Mouse (Mus musculus) thymus, postnatal 14 days (tissue): Measurements from ENCODE around the gene Smox.

ENCODE experiments used
- DNase-seq: peaks from one replicate; pipeline ENCODE4 v3.0.0; 2021

Gene Smox

DNA sequence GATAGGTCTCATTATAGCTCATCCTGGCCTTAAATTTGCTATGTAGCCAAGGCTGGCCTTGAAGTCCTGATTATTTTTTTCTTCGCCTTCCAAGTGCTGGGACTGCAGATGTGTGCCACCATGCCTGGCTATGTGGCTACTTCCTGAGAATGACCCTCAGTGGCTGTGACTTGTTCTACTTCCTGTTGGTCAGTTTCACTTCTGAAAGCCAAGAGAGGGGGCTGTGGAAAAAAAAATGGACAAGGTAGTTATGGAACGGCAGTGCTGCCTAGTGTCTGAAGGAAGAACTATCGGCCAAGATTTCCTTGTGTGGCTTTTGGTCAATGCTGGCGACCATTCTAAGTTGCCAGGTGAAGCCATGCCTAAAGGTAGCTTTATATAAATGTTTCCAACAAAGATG lies 26.3 kb downstream of the Smox start:
- DNase-seq: no peak

DNA sequence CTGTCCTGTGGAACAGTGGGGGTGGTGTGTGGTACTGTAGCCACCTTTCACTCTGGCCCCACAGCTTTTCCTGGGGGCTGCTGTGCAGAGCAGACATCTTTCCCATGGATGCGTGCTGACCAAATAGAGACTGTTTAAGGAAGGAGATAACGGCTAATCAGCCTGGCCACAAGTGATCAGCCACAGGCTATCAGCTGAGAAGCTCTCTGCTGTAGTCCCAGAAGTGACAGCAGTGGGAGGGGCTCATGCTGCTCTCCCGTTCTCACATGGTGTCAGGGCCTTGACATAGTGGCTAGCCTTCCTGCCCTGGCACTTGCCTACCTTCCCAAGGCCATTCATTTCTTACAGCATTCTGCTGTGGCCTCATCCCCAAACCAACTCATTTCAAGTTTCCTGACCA lies 27.5 kb downstream of the Smox start:
- DNase-seq: no peak

DNA sequence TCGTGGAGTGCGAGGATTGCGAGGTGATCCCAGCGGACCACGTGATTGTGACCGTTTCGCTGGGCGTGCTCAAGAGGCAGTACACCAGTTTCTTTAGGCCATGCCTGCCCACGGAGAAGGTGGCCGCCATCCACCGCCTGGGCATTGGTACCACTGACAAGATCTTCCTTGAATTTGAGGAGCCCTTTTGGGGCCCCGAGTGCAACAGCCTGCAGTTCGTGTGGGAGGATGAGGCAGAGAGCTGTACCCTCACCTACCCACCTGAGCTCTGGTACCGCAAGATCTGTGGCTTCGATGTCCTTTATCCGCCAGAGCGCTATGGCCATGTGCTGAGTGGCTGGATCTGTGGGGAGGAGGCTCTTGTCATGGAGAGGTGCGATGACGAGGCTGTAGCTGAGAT lies 29.4 kb downstream of the Smox start:
- DNase-seq: no peak

DNA sequence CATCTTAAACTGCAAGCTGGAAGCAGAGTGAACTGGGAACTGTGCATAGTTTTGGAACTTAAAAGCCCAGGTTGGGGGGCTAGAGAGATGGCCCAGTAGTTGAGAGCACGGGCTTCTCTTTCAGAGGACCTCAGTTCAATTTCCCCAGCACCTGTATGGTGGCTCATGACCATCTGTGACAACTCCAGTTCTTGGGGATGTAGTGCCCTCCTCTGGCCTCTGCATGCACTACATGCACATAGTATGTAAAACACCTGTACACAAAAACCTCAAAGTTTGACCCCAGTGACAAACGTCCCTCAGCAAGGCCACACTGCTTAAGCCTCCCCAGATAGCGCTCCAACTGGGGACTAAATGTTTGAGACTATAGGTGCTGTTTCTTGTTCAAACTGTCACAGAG lies 35.8 kb downstream of the Smox start:
- DNase-seq: peak; percentile 60

DNA sequence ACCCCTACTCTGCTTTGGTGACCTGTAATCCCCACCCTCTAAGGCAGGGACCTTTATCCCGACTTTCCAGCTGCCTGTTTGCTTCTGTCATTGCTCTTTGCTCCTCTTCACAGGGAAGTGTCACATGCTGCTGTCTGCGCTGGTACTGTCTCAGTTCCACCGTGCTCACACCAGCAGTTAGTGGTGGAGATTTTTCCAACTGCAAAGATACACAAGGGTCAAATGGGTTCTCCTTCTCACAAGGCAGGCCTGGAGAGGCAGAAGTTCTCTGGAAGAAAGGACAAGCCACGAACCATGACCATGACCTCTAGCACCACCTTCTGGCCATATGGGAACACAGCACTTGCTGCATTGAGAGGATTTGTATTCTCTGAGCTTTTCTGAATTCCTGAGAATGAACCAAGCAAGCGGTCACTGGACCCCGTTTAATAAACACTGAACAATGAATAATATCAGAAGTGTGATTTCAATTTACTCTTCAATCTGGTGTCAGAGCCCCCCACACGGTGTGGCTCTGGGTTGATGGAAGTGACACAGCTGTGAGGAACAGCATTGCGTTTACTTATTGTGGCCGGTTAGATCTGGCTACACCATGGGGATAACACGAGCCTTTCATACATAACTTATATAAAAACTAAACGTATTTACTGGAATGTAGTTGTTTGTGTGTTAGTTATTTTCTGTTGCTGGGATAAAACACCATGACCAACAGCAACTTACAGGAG lies 38.8 kb downstream of the Smox start:
- peak; percentile 57 for DNase-seq

DNA sequence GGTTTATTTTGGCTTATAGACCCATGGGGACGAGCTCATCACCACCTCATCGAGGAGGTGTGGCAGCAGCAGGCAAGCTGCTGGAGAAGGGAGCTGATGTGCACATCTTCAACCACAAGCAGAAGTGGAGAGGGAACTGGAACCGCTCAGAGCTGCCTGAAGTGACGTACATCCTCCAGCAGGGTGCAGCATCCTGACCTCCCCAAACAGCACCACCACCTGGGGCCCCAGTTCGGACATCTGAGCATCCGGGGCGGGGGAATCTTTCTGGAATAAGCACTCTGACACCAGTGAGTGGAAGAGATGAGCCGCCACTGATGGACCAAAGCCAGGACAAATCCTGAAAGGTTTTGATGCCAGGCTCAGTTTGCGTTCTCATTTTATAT lies 39.3 kb downstream of the Smox start:
- DNase-seq: peak; percentile 67

DNA sequence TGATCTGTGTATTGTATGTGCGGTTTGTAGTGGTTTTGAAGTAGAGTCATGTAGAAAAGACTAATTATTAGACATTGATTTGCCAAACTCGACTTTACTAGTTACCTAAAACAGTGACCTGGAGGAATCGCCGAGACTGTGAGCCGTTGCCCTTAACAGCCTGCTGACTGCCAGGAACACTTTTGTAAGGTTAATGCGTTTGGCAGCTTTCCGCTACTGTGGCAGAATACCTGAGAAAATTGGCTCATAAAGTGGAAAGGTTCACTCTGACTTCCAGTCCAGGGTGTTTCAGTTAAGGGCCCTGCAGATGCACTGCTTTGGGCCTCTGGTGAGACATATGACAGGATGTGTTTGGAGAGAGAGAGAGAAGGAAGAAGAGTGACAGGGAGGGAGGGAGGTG lies 40.0 kb downstream of the Smox start:
- no peak for DNase-seq

DNA sequence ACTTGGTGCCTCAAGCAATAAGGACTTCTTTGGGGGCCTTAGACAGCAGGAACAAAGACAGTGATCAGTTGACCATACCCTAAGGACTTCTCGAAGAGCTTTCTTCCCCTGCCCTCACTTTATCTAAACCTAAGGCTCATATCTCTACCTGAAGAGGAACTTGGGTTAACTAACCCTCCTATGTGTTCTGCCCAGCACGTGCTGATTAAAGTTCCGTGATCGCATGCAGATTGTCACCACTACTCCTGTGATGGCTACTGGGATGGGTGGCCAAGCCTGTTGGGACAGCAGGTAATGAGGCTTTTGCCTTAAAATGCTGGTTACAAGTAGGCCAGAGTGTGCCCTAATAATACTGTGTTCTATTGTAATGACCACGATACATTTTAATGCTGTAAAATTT lies 43.9 kb downstream of the Smox start:
- no peak for DNase-seq

DNA sequence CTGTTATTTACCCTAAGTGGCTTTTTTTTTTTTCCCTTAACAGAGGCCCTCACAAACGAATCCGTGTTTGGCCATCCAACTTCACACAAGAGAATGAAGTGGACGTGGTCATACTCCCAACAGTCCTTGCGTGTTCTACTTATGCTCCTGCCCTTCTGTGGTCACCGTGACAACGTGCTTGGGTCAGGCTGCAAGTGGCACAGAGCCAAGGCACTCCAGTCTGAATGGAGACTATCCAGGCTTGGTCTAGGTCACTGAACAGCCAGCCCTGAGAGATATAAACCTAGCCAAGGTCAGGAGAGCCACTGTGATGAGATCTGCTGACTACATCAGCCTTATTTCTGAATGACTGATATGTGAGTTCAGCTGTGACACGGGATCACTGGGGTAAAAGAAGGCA lies 47.0 kb downstream of the Smox start:
- DNase-seq: no peak

DNA sequence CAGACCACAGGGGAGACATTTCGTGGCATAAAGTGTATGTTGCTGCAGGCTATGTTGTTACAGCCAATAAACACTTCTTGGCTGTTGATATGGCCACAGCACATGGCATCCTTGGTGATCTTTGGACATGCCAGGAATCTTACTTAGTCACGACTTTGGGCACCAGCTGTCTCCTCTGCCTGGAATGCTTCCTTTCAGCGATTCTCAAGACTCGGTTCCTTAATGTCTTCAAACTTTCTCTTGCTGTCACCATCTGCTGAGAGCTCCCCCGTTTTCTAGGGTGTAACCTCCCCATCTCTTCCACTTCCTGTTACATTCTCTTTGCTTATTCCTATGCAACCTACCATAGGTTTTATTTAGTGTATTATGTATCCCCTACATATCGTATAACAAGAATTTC lies 48.5 kb downstream of the Smox start:
- DNase-seq: no peak

DNA sequence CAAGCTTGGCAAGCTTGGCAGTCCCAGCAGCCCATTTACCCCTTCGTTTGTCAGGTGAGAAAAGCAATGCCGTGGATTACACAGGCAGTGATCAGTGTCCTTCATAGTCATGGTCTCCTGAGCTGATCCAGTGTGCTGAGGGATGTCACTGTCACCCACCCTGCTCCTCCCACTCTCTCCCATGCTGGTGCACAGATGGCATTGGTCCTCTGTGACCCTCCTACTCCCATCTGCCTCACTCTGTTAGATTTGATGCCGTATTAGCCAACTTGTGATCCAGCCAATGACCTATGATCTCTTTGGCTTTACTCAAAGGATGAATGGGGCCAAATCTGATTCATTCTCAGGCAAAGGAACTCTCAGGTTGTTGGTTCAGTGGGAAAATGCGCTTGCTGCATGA lies 50.4 kb downstream of the Smox start:
- DNase-seq: no peak

DNA sequence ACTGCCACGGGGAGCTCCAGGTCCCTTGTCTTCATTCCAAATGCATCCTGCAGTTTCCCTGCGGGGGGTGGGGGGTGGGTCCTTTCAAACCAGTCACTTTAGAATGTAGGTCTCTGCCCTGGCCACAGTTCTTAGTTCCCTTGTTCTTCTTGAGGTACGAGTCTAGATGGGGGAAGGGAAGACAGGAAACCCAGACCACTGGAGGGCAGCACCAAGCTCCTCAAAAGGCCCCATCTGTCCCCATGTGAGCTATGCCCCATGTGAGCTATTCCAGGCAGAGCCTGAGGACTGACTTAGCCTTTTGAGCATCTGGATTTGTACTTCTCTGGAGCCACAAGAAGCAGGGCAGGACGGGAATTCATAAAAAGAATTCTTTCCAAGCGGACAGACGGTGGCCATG lies 51.2 kb downstream of the Smox start:
- peak; percentile 16 for DNase-seq

DNA sequence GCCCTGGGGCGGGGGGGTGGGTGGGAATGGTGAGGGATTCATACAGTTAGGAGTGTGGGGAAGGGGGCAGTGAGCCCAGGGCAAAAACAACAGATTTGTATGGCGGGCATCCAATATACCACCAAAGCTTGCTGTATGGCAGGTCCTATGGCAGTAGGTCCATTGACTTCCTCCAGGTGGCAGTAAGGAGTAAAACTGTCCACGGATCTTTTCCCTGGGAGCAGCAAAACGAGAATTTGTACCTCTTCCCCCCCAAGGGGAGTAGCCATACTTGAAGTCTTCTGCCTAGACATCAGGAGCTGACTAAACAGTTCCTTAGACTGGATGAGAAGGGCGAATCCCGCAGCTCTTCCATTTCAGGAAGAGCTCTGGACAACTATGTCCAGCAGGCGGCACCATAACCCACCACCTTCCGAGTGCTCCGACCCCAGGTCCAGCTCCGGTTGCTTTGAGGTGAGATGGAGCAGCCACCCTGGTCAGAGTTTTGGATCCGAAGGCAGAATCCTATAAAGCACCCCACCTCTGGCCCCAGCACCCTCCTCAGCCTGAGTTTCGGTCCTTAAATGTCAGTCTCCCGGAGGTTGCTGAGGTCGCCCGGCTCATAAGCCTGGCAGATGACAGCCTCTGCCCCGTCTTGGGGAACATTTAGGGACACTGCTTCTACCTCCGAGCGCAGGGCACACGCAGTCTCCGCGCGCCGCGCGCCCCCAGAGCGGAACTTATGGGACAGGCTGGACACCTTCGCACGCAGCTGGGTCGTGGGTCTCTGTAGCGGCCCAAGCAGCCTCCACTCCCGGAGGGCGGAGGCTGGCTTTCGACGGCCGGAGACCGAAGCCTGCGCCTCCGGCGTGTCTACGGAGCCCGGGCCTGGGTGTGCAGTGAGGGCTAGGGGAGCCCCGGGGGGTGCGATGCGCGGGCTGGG lies 54.4 kb downstream of the Smox start:
- DNase-seq: peak; percentile 51

DNA sequence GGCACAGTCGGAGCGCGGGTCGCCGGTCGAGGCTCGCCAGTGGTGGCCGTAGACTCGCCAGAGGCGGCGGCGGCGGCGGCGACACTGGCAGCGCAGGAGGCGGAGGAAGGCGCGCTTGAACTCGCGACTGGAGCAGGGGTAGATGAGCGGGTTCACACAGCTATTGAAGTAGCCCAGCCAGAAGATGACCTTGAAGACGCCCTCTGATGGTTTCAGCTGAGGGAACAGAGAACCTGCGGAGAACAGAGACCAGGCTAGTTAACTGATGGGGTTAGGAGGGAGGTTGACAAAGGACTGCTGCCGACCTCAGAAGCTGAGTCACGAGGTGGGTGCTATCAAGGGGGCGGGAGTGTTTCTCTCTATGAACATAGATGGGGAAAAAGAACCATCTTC lies 55.0 kb downstream of the Smox start:
- no peak for DNase-seq

DNA sequence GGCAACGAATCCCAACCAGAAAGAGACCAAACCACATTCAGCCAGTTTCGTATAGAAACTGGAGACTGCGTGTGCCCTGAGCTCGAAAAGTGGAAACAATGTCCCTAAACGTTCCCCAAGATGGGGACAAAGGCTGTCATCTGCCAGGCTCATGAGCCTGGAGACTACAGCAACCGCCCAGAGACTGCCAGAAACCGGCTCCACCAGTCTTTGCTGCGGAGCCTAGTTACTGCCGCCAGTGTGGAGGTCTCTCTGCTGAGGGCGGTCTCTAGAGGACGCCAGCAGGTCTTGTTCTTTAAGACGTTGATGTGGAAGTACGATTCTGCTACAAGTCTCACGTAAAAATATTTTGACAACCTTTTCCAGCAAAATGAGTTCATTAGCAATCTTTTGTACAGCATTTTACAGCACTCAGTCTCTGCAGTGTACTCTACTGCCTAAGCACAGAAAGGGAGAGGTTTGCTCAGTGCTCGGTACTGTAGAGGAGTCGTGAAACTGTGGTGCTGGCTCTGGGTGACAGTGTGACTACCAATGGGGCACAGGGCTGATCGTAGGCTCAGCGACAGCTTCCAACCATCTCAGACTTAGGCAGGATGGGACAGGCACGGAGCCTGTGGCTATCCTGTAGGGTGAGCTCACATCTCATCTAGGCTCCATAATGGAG lies 55.6 kb downstream of the Smox start:
- DNase-seq: no peak

DNA sequence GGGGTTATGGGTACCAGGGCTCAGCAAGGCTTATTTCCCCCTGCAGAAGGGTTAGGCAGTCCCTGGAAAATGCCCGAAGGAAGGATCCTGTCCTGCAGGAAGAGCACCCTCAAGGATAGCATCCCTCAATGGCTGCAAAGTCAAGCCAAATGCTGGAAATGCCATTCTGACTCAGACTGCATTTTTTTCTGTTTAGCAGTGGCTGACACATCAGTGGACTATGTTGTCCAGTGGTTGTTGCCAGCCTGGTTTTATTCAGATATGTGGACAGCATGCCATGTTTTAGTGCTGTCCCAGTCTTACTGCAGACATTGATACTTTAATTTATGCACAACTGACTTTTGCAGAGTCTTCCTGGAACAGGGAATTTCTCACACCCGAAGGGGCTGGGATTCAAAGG lies 57.0 kb downstream of the Smox start:
- no peak for DNase-seq

DNA sequence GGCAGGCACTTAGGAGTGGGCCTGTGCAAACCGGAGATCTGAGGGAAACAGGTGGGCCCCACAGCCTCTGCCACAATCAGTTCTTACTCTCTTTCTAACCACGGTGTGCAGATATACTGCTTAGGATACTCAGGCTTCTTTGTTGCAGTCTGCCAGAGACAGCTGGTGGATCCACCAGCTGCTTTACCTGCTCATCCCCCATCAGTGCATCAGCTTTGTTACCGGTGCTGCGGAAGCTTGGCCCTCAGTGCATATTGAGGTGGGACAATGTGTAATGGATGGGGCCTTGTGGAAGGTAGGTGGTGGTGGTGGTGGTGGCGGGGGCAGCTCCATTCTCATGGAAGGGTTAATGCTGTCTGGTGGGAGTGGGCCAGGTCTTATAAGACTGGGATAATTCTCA lies 57.8 kb downstream of the Smox start:
- no peak for DNase-seq

DNA sequence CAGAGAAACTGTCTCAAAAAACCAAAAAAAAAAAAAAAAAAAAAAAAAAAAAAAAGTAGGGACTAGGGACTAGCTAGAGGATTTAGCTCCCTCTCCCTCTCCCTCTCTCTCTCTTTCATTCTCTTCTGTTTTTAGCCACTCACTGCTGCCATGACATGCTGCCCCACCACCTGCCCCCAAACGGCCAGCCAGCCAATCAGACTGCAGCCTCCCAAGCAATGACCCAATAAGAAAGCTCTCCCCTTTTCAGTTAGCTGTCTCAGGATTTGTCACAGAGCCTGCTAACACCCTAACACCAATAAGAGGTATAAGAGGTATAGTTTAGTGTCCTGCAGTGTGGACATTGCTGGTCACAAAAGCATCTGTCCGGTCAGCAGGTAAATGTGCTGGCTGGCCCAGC lies 59.2 kb downstream of the Smox start:
- no peak for DNase-seq

DNA sequence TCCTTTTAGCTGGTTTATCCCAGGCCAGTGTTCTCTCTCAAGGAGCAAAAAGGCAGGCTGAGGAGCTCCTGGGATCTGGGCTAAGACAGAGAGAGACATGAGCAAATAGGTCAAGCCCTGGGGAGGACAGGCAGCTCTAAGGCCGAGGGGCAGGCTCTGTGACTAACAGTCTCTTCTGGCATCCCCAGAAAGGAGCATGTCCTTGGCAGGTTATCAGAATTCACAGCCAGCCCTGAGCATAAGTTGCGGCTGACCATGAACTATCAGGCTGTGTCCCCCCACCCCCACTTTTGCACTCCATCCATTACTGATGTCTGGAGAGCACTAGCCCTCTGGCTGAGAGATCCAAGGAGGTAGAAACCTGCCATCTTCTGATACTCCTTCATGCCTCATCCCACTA lies 59.6 kb downstream of the Smox start:
- DNase-seq: no peak

DNA sequence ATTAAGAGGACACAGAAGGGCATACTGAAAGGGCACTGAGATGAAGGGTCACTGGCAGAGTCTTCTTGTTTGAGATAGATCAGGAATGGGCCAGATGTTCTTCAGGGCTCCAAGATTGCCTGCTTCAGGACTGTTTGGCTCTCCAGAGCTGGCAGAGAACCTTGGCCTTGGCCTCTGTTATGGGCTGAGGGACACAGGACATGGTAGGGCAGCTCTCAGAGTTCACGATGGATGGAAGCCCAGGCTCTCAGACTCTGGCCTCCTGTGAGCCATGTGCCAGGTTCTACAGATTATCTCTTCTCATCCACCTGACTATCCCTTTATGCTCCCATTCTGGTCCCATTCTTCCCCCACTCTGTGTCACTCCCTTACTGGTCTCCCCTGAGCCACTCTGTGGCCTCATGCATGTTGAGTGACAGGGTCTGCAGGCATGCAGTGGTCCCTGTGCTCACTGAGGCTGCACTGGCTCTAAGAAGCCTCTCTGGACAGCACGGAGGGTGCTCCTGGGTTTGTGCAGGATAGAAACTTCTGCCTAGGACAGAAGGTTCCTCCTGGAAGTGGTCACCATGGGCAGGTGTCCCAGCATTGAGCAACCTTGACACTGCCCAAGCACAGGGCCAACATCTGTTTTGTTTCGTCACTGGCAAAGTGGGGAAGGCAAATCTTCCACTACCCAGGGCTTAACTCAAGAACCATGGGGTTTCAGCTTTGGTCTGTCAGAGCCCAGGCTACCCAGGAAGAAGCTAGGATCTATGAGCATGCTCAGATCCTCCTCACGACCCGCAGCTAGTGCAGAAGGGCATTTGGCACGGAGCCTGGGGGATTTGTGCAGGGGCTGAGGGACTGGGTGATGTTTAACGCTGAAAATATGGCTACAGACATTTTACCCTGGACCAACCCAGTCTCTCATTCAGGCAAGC lies 60.7 kb downstream of the Smox start:
- no peak for DNase-seq

DNA sequence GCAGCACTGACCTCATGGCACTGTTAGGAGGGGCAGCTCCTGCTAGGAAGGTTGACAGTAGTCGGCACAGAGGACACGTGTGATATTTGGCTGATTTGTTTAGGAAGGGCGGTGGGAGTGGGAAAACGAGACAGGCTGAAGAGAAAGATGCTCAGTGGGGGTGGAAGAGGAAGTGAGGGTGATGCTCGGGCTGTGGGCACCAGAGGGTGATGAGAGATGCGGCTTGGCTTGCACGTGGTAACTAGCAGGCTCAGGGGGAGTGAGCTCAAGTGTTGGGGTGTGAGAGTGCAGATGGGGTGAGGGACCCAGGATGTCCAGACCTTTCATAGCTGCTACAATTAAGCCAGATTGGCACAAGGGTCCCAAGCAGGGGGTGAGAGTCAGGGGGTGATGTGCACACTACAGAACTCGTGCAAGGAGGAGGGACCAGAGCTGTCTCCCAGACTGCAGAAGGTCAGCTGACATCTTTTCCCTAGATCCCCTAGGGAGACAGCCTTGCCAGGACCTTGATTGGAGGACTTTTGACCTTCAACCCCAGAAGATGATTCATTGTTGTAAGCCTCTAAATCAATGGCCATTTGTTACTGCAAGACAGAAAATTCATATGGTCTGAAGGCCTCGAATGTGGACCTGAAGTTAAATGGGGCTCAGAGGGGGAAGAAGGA lies 61.6 kb downstream of the Smox start:
- no peak for DNase-seq

DNA sequence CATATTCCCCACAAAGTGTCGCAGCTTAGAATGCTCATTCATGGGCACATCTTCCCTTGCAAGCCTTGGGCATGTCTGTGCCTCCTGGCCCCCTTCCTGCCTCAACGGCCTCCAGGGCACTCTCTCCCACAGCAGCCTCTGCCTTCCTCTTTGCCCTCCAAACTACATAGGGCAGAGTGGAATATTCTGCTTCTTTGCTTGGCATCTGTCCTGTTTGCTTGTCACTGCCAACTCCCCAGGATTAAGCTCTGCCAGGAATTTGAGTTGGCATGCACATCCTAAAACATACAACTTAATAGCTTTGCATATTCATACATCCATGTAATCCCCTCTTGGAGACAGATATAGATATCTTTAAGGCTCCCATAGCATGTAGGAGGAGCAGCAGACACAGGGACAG lies 66.6 kb downstream of the Smox start:
- no peak for DNase-seq
